In the genomic region with DNA sequence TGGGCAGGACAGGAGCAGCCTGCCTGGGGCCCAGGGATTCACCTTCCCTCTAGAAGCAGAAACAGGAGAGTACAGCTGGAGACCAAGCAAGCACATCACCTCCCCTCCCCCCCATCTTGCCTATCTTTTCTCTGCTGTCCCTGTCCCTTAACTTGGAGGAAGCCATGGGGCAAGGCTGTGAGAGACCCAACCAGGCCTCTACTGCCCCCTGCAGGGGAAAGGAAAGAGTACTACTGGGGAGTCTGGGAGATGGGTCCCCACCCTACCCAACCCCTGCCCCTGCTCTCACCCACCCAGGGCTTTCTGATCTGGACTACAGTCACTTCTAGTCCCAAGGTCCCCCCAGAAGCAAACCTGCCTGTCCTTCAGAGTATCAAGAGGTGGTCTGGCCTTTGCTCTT, we compare ENCODE assay signal across 9 mouse cellular contexts. TPM values are rescaled to one million over a fixed set of nuclear protein-coding genes. Genes with fewer than 3 reads are reported as not detected.
DNase-seq lines count a peak whose midpoint lies in the region; ATAC-seq and TF ChIP-seq lines count a peak whose summit lies in the region.
"Had no signal": no experiment of that assay in that cellular context is flagged by ENCODE, and none has a peak within 500 bp of the region (broad histone marks: within the 10 kb centered on the region; RNA-seq: fewer than 3 reads in every experiment).

No protein-coding gene starts in this region.

- H3K4me2 ChIP-seq in forebrain, embryonic 14.5 days (ENCODE audit: low read length) = no peak overlapping the region
- H3K4me2 ChIP-seq in intestine, embryonic 15.5 days (replicated peaks) = no peak overlapping the region
- H3K4me2 ChIP-seq in stomach, postnatal 0 days (replicated peaks; ENCODE audit: low read depth) = no peak overlapping the region
- H3K4me2 ChIP-seq: embryonic facial prominence, embryonic 12.5 days had no signal

- H3K4me3 ChIP-seq in forebrain, embryonic 14.5 days (ENCODE audit: low read depth, low read length) = no peak overlapping the region
- no peak overlapping the region for H3K4me3 ChIP-seq in intestine, embryonic 15.5 days (replicated peaks)
- H3K4me3 ChIP-seq in stomach, postnatal 0 days (ENCODE audit: low read depth, low read length) = no peak overlapping the region
- H3K4me3 ChIP-seq: embryonic facial prominence, embryonic 12.5 days had no signal

- peaks cover 8% of the 10 kb centered on the region; the same call in 1 of the 2 replicates for H3K36me3 ChIP-seq in forebrain, embryonic 14.5 days (ENCODE audit: control insufficient read depth, insufficient read depth, low read length)
- no peaks in the 10 kb centered on the region for H3K36me3 ChIP-seq in intestine, embryonic 15.5 days
- H3K36me3 ChIP-seq in stomach, postnatal 0 days (ENCODE audit: control insufficient read depth, insufficient read depth, low read length) = peaks cover 2% of the 10 kb centered on the region; the same call in 1 of the 2 replicates

- no peaks in the 10 kb centered on the region for H3K9me3 ChIP-seq in forebrain, embryonic 14.5 days (replicated peaks; ENCODE audit: control insufficient read depth, low read length)
- H3K9me3 ChIP-seq in intestine, embryonic 15.5 days = no peaks in the 10 kb centered on the region
- no peaks in the 10 kb centered on the region for H3K9me3 ChIP-seq in stomach, postnatal 0 days (ENCODE audit: control insufficient read depth, low read length)
- H3K9me3 ChIP-seq: embryonic facial prominence, embryonic 12.5 days had no signal

- peak; percentile 29 to 50 for DNase-seq in layer of hippocampus, postnatal 10 days (ENCODE audit: low spot score in 2 of 2)
- DNase-seq in layer of hippocampus, postnatal 36 days = no peak
- DNase-seq in WW6 (ENCODE audit: low read depth, low spot score) = peak; percentile 39
- peak; percentile 48 for DNase-seq in forebrain, embryonic 14.5 days (ENCODE audit: low spot score)
- DNase-seq in lung, postnatal 10 days = peak; percentile 80
- DNase-seq in stomach, postnatal 0 days (ENCODE audit: low spot score) = peak; percentile 69
- DNase-seq in urinary bladder, postnatal 4 days (ENCODE audit: low spot score in 2 of 2) = no peak

- no peaks in the 10 kb centered on the region for H3K27me3 ChIP-seq in forebrain, embryonic 14.5 days (replicated peaks; ENCODE audit: control insufficient read depth, insufficient read depth, low read length)
- no peaks in the 10 kb centered on the region for H3K27me3 ChIP-seq in intestine, embryonic 15.5 days (replicated peaks)
- H3K27me3 ChIP-seq in stomach, postnatal 0 days (ENCODE audit: control insufficient read depth, insufficient read depth, low read length) = no peaks in the 10 kb centered on the region
- H3K27me3 ChIP-seq: embryonic facial prominence, embryonic 12.5 days had no signal

- no peak overlapping the region for H3K9ac ChIP-seq in forebrain, embryonic 14.5 days (ENCODE audit: low read length)
- no peak overlapping the region for H3K9ac ChIP-seq in intestine, embryonic 15.5 days
- H3K9ac ChIP-seq in stomach, postnatal 0 days (ENCODE audit: low read length) = no peak overlapping the region
- H3K9ac ChIP-seq: embryonic facial prominence, embryonic 12.5 days had no signal

- TF ChIP-seq EP300 in stomach, postnatal 0 days (optimal IDR thresholded peaks at IDR 0.05) = no peak

- H3K27ac ChIP-seq in forebrain, embryonic 14.5 days (ENCODE audit: low read depth, low read length) = no peak overlapping the region
- peak overlapping the region; percentile 67 for H3K27ac ChIP-seq in intestine, embryonic 15.5 days
- peak overlapping the region; percentile 84 for H3K27ac ChIP-seq in stomach, postnatal 0 days (replicated peaks)
- H3K27ac ChIP-seq: embryonic facial prominence, embryonic 12.5 days had no signal

- peak; percentile 77 for TF ChIP-seq CTCF in stomach, postnatal 0 days (IDR thresholded peaks at IDR 0.05; ENCODE audit: low read depth)

- no peak for ATAC-seq in forebrain, embryonic 14.5 days
- ATAC-seq in intestine, embryonic 15.5 days = peak; percentile 58
- ATAC-seq in stomach, postnatal 0 days (ENCODE audit: low FRiP score, low TSS enrichment) = peak; percentile 68; the same call in 1 of the 2 replicates

- no peaks in the 10 kb centered on the region for H3K4me1 ChIP-seq in forebrain, embryonic 14.5 days (ENCODE audit: control insufficient read depth, insufficient read depth, low read length)
- 0 out of 2 replicates have a peak, but pooled peaks cover 3% of the 10 kb centered on the region for H3K4me1 ChIP-seq in intestine, embryonic 15.5 days (replicated peaks)
- H3K4me1 ChIP-seq in stomach, postnatal 0 days (replicated peaks; ENCODE audit: control insufficient read depth, insufficient read depth) = no peaks in the 10 kb centered on the region
- H3K4me1 ChIP-seq: embryonic facial prominence, embryonic 12.5 days had no signal

RNA-seq across cellular contexts. Expression of a gene that starts 53.6 kb away (rescaled TPM):
- total RNA-seq in layer of hippocampus, postnatal 10 days (2021) = 10 to 100 TPM; 10.0 to 10.7 TPM
- total RNA-seq in layer of hippocampus, postnatal 36 days (2021) = 1 to 10 TPM; 6.2 to 9.0 TPM
- polyA plus RNA-seq in forebrain, embryonic 14.5 days (2014; fragmentation: Nextera tagmentation; extraction: Ambion mirVana) = 14.5 and 14.7 TPM in 2 replicates
- 20.9 and 21.8 TPM in 2 replicates for polyA plus RNA-seq in intestine, embryonic 15.5 days (2015; fragmentation: Nextera tagmentation; extraction: Ambion mirVana)
- 12.6 and 13.6 TPM in 2 replicates for polyA plus RNA-seq in stomach, postnatal 0 days (2015; fragmentation: Nextera tagmentation; extraction: Ambion mirVana)

RNA-seq across cellular contexts. Expression of a gene that starts 55.8 kb away (rescaled TPM):
- 10 to 100 TPM; 32.2 to 33.4 TPM for total RNA-seq in layer of hippocampus, postnatal 10 days (2021)
- total RNA-seq in layer of hippocampus, postnatal 36 days (2021) = 10 to 100 TPM; 38.3 to 46.2 TPM
- polyA plus RNA-seq in forebrain, embryonic 14.5 days (2014; fragmentation: Nextera tagmentation; extraction: Ambion mirVana) = 40.2 and 40.5 TPM in 2 replicates
- polyA plus RNA-seq in intestine, embryonic 15.5 days (2015; fragmentation: Nextera tagmentation; extraction: Ambion mirVana) = 8.9 and 10.4 TPM in 2 replicates
- 66.0 and 66.5 TPM in 2 replicates for polyA plus RNA-seq in stomach, postnatal 0 days (2015; fragmentation: Nextera tagmentation; extraction: Ambion mirVana)

RNA-seq across cellular contexts. Expression of a gene that starts 58.7 kb away (rescaled TPM):
- total RNA-seq in layer of hippocampus, postnatal 10 days (2021) = 10 to 100 TPM; 26.8 to 29.4 TPM
- total RNA-seq in layer of hippocampus, postnatal 36 days (2021) = 10 to 100 TPM; 19.8 to 20.9 TPM
- 1.4 and 2.2 TPM in 2 replicates for polyA plus RNA-seq in forebrain, embryonic 14.5 days (2014; fragmentation: Nextera tagmentation; extraction: Ambion mirVana)
- 4.1 and 4.7 TPM in 2 replicates for polyA plus RNA-seq in intestine, embryonic 15.5 days (2015; fragmentation: Nextera tagmentation; extraction: Ambion mirVana)
- polyA plus RNA-seq in stomach, postnatal 0 days (2015; fragmentation: Nextera tagmentation; extraction: Ambion mirVana) = 13.7 and 17.1 TPM in 2 replicates

Comparison
In these comparisons a context has a peak if more than half of its experiments do, and no peak if none do; other contexts are left out.
1. DNase-seq: peak in layer of hippocampus, postnatal 10 days (2 of 2), WW6 (single experiment), forebrain, embryonic 14.5 days (single experiment), lung, postnatal 10 days (single experiment) and stomach, postnatal 0 days (single experiment); none in layer of hippocampus, postnatal 36 days (0 of 2) and urinary bladder, postnatal 4 days (0 of 2).